Mouse (Mus musculus): ENCODE results near the gene Tceanc. TPM values are rescaled to one million over a fixed set of nuclear protein-coding genes. Genes with fewer than 3 reads are reported as not detected.

Gene Tceanc
- total and polyA plus RNA-seq, 3 experiments = 3.6 to 5.7 TPM; not detected in 1

GRCm38 (mm10) chrX:166552355-166552754 lies 34.0 kb upstream of the Tceanc start:
- H3K9me3 ChIP-seq (replicated peaks; ENCODE audit: insufficient read depth, low read length) = no peaks in the 10 kb centered on the region
- H3K4me3 ChIP-seq (ENCODE audit: control insufficient read depth in 1 of 2, insufficient read depth in 1 of 2, low read depth in 2 of 2, low read length in 2 of 2) = no peak overlapping the region
- H3K9ac ChIP-seq (ENCODE audit: control insufficient read depth, low read depth, low read length, poor library complexity, severe bottlenecking) = no peak overlapping the region
- H3K4me1 ChIP-seq (ENCODE audit: control insufficient read depth in 1 of 2, insufficient read depth in 2 of 2, low read length in 2 of 2) = no peaks in the 10 kb centered on the region
- no peak for TF ChIP-seq E2F4 (IDR thresholded peaks at IDR 0.05; ENCODE audit: borderline replicate concordance, low read depth, low read length)
- no peak for TF ChIP-seq RAD21 (IDR thresholded peaks at IDR 0.05; ENCODE audit: low read depth, low read length)
- no peak for TF ChIP-seq NELFE (IDR thresholded peaks at IDR 0.05; ENCODE audit: low read depth, low read length)
- TF ChIP-seq SIN3A (IDR thresholded peaks at IDR 0.05; ENCODE audit: low read length) = no peak
- no peak for TF ChIP-seq NRF1 (IDR thresholded peaks at IDR 0.05; ENCODE audit: insufficient read depth, low read depth, low read length, poor library complexity, severe bottlenecking)
- TF ChIP-seq MAFK (IDR thresholded peaks at IDR 0.05; ENCODE audit: borderline replicate concordance, low read depth, low read length) = no peak
- no peak for TF ChIP-seq USF2 (IDR thresholded peaks at IDR 0.05; ENCODE audit: borderline replicate concordance in 1 of 2, insufficient read depth in 1 of 2, low read depth in 1 of 2, low read length in 2 of 2)
- TF ChIP-seq JUND (IDR thresholded peaks at IDR 0.05; ENCODE audit: low read depth, low read length) = no peak
- no peak for TF ChIP-seq KAT2A (conservative IDR thresholded peaks at IDR 0.05; ENCODE audit: low read depth, low read length)
- TF ChIP-seq MAX (IDR thresholded peaks at IDR 0.05; ENCODE audit: low read length) = no peak
- no peak for TF ChIP-seq POLR2A (IDR thresholded peaks at IDR 0.05; ENCODE audit: control insufficient read depth in 1 of 2, insufficient read depth in 1 of 2, low read depth in 1 of 2, low read length in 2 of 2, poor library complexity in 1 of 2)
- TF ChIP-seq GABPA (IDR thresholded peaks at IDR 0.05; ENCODE audit: low read depth, low read length) = no peak
- no peak for TF ChIP-seq ETS1 (IDR thresholded peaks at IDR 0.05; ENCODE audit: low read depth, low read length)
- H3K79me2 ChIP-seq (ENCODE audit: control insufficient read depth, insufficient read depth, low read length, poor library complexity) = no peaks in the 10 kb centered on the region
- DNase-seq (ENCODE audit: low read depth, low spot score) = no peak
- no peak overlapping the region for H3K27ac ChIP-seq (ENCODE audit: control insufficient read depth, low read depth, low read length)
- H3K36me3 ChIP-seq (ENCODE audit: control insufficient read depth in 1 of 2, insufficient read depth in 2 of 2, low read length in 2 of 2) = no peaks in the 10 kb centered on the region
- no peaks in the 10 kb centered on the region for H3K27me3 ChIP-seq (ENCODE audit: control insufficient read depth in 1 of 2, insufficient read depth in 2 of 2, low read length in 2 of 2)

GRCm38 (mm10) chrX:166546495-166546894 lies 28.1 kb upstream of the Tceanc start:
- Histone ChIP-seq H3K79me2 (ENCODE audit: control insufficient read depth, insufficient read depth, low read length, poor library complexity) (no peaks in the 10 kb centered on the region), H3K4me1 (ENCODE audit: control insufficient read depth in 1 of 2, insufficient read depth in 2 of 2, low read length in 2 of 2) (no peaks in the 10 kb centered on the region), H3K9ac (ENCODE audit: control insufficient read depth, low read depth, low read length, poor library complexity, severe bottlenecking) (no peak overlapping the region), H3K27ac (ENCODE audit: control insufficient read depth, low read depth, low read length) (no peak overlapping the region), H3K9me3 (replicated peaks; ENCODE audit: insufficient read depth, low read length) (no peaks in the 10 kb centered on the region), H3K27me3 (ENCODE audit: control insufficient read depth in 1 of 2, insufficient read depth in 2 of 2, low read length in 2 of 2) (no peaks in the 10 kb centered on the region), H3K4me3 (ENCODE audit: control insufficient read depth in 1 of 2, insufficient read depth in 1 of 2, low read depth in 2 of 2, low read length in 2 of 2) (no peak overlapping the region), H3K36me3 (ENCODE audit: control insufficient read depth in 1 of 2, insufficient read depth in 2 of 2, low read length in 2 of 2) (no peaks in the 10 kb centered on the region)
- DNase-seq (ENCODE audit: low read depth, low spot score) = no peak
- no peak for TF ChIP-seq MYC (IDR thresholded peaks at IDR 0.05; ENCODE audit: low read depth, low read length)
- no peak for TF ChIP-seq ETS1 (IDR thresholded peaks at IDR 0.05; ENCODE audit: low read depth, low read length)
- no peak for TF ChIP-seq TCF12 (IDR thresholded peaks at IDR 0.05; ENCODE audit: low read depth, low read length)
- TF ChIP-seq HCFC1 (IDR thresholded peaks at IDR 0.05; ENCODE audit: low read depth, low read length) = no peak
- no peak for TF ChIP-seq NRF1 (IDR thresholded peaks at IDR 0.05; ENCODE audit: insufficient read depth, low read depth, low read length, poor library complexity, severe bottlenecking)
- TF ChIP-seq MEF2A (IDR thresholded peaks at IDR 0.05; ENCODE audit: extremely low read depth, insufficient replicate concordance, low read depth, low read length, poor library complexity, severe bottlenecking) = no peak
- no peak for TF ChIP-seq UBTF (IDR thresholded peaks at IDR 0.05; ENCODE audit: borderline replicate concordance, insufficient read depth, low read depth, low read length)
- TF ChIP-seq TAL1 (IDR thresholded peaks at IDR 0.05; ENCODE audit: low read length) = no peak
- no peak for TF ChIP-seq POLR2A (IDR thresholded peaks at IDR 0.05; ENCODE audit: control insufficient read depth in 1 of 2, insufficient read depth in 1 of 2, low read depth in 1 of 2, low read length in 2 of 2, poor library complexity in 1 of 2)
- TF ChIP-seq CHD1 (IDR thresholded peaks at IDR 0.05; ENCODE audit: low read depth, low read length) = no peak
- TF ChIP-seq MAFK (IDR thresholded peaks at IDR 0.05; ENCODE audit: borderline replicate concordance, low read depth, low read length) = no peak
- no peak for TF ChIP-seq USF2 (IDR thresholded peaks at IDR 0.05; ENCODE audit: borderline replicate concordance in 1 of 2, insufficient read depth in 1 of 2, low read depth in 1 of 2, low read length in 2 of 2)
- no peak for TF ChIP-seq ZNF384 (IDR thresholded peaks at IDR 0.05; ENCODE audit: low read depth, low read length)
- TF ChIP-seq POLR2AphosphoS5 (IDR thresholded peaks at IDR 0.05; ENCODE audit: borderline replicate concordance, low read depth, low read length) = no peak
- TF ChIP-seq POLR2AphosphoS2 (IDR thresholded peaks at IDR 0.05; ENCODE audit: low read length) = no peak
- no peak for TF ChIP-seq MAZ (IDR thresholded peaks at IDR 0.05; ENCODE audit: low read depth, low read length)
- no peak for TF ChIP-seq RCOR1 (IDR thresholded peaks at IDR 0.05; ENCODE audit: low read depth, low read length)
- no peak for TF ChIP-seq SIN3A (IDR thresholded peaks at IDR 0.05; ENCODE audit: low read length)
- TF ChIP-seq MXI1 (IDR thresholded peaks at IDR 0.05; ENCODE audit: low read depth, low read length) = no peak
